Mouse (Mus musculus): ENCODE data around the gene Nr2f2. TPM values are rescaled to one million over a fixed set of nuclear protein-coding genes. Genes with fewer than 3 reads are reported as not detected.

Nr2f2 gene
- polyA plus RNA-seq, 1 experiment = 7.7 TPM

- TF ChIP-seq CTCF (IDR thresholded peaks at IDR 0.05; ENCODE audit: control insufficient read depth, insufficient read depth, low read length) (no peak), POLR2A (IDR thresholded peaks at IDR 0.05; ENCODE audit: borderline replicate concordance, control insufficient read depth, low read depth, low read length) (no peak)
- 7% methylated on average over 21 of the region's 21 CpGs for WGBS
- H3K4me1 ChIP-seq (ENCODE audit: control insufficient read depth, insufficient read depth, low read length) = no peaks in the 10 kb centered on the region
- no peak overlapping the region for H3K4me3 ChIP-seq (replicated peaks; ENCODE audit: control insufficient read depth, low read depth, low read length)
- no peak overlapping the region for H3K27ac ChIP-seq (ENCODE audit: control insufficient read depth, insufficient read depth, low read depth, low read length, poor library complexity)
Observed at GRCm38 (mm10) chr7:70326176-70327035, 40.1 kb downstream of the Nr2f2 start.

DNA sequence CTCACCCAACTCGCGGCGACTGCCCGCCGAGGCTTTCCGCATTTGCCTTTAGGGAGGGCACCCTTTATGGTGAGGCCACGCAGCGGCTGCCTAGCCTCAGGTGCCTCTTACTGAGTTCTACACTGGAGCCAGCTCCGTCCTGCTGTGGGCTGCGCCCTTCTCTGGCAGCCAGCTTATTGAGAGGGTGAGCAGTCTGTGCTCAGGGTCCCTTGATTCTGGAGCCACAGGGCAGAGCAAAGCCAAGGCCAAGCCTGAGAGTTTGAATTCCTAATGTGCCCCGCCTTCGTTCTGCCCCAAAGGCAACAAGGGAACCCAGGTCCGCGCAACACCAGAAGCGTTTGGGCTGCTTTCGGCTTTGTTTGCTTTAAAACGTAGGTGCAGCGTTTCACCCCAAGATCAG is 41.2 kb downstream of the Nr2f2 start:
- Histone ChIP-seq H3K27ac (ENCODE audit: control insufficient read depth, insufficient read depth, low read depth, low read length, poor library complexity) (no peak overlapping the region), H3K4me1 (ENCODE audit: control insufficient read depth, insufficient read depth, low read length) (no peaks in the 10 kb centered on the region), H3K4me3 (replicated peaks; ENCODE audit: control insufficient read depth, low read depth, low read length) (no peak overlapping the region)
- 6% methylated on average over 18 of the region's 18 CpGs for WGBS
- TF ChIP-seq POLR2A (IDR thresholded peaks at IDR 0.05; ENCODE audit: borderline replicate concordance, control insufficient read depth, low read depth, low read length) (no peak), CTCF (IDR thresholded peaks at IDR 0.05; ENCODE audit: control insufficient read depth, insufficient read depth, low read length) (no peak)

DNA sequence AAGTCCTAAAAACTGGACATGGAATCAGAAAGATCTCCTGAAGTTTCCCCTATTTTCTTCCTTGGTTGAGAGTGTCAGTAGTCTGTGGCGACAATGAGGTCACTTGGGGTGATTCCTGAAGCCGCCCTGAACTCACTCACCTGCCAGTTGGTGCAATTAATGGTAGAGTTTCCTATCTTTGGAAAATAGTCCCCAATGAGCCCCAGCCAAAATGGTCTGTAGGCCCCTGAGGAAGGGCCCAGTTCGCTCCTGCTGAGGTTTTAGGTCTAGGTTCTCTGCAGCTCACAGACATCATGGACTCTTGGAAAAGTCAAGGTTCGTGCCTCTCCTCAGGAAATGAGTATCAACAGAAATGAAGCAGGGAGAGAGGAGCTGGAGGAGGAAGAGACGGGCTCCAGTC is 42.0 kb downstream of the Nr2f2 start:
- TF ChIP-seq POLR2A (IDR thresholded peaks at IDR 0.05; ENCODE audit: borderline replicate concordance, control insufficient read depth, low read depth, low read length) (no peak), CTCF (IDR thresholded peaks at IDR 0.05; ENCODE audit: control insufficient read depth, insufficient read depth, low read length) (no peak)
- Histone ChIP-seq H3K4me1 (ENCODE audit: control insufficient read depth, insufficient read depth, low read length) (no peaks in the 10 kb centered on the region), H3K27ac (ENCODE audit: control insufficient read depth, insufficient read depth, low read depth, low read length, poor library complexity) (no peak overlapping the region), H3K4me3 (replicated peaks; ENCODE audit: control insufficient read depth, low read depth, low read length) (no peak overlapping the region)
- 12% methylated on average over 5 of the region's 5 CpGs for WGBS

DNA sequence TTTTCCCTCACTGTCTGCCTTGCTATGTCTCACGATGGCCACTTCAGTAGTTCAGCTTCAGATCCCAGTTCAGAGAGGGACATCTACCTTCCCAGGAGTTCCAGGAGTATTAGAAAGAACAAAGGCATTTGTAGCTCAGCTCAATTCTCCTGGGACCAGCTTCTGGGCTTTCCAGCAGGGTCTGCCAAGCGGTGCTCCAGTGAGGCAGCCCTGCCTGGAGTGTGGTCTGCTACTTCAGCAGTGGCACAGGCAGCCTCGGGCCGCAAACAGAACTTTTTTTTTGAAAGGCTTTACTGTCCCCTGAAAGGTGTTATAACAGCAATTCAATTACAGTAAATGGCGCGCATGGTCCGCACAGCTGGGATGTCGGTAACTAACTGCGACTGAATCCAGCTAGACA is 42.5 kb downstream of the Nr2f2 start:
- no peak for TF ChIP-seq CTCF (IDR thresholded peaks at IDR 0.05; ENCODE audit: control insufficient read depth, insufficient read depth, low read length)
- TF ChIP-seq POLR2A (IDR thresholded peaks at IDR 0.05; ENCODE audit: borderline replicate concordance, control insufficient read depth, low read depth, low read length) = no peak
- WGBS = 7% methylated on average over 9 of the region's 9 CpGs
- Histone ChIP-seq H3K4me1 (ENCODE audit: control insufficient read depth, insufficient read depth, low read length) (no peaks in the 10 kb centered on the region), H3K27ac (ENCODE audit: control insufficient read depth, insufficient read depth, low read depth, low read length, poor library complexity) (no peak overlapping the region), H3K4me3 (replicated peaks; ENCODE audit: control insufficient read depth, low read depth, low read length) (no peak overlapping the region)

DNA sequence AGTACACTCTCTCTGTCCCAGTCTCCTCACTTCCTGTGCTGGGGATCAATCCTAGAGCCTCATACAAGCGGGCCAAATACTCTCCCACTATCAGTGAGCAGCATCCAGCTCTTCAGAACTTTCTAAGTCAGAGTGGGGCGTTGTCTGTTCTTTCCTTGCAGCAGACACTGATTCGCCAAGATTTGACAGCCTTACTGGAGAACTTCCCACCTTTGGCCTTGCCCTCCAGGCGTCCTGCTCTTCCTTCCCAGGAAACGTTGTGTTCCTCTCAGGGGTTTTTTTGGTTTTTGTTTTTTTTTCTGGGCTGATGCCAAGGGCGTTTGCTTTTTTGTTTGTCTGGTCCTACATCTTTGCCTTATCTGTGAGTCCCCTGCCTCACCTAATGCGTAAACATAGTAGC is 60.8 kb downstream of the Nr2f2 start:
- no peak overlapping the region for H3K4me3 ChIP-seq (replicated peaks; ENCODE audit: control insufficient read depth, low read depth, low read length)
- TF ChIP-seq POLR2A (IDR thresholded peaks at IDR 0.05; ENCODE audit: borderline replicate concordance, control insufficient read depth, low read depth, low read length) (no peak), CTCF (IDR thresholded peaks at IDR 0.05; ENCODE audit: control insufficient read depth, insufficient read depth, low read length) (no peak)
- H3K27ac ChIP-seq (ENCODE audit: control insufficient read depth, insufficient read depth, low read depth, low read length, poor library complexity) = no peak overlapping the region
- no peaks in the 10 kb centered on the region for H3K4me1 ChIP-seq (ENCODE audit: control insufficient read depth, insufficient read depth, low read length)
- WGBS = 36% methylated on average over 7 of the region's 7 CpGs

DNA sequence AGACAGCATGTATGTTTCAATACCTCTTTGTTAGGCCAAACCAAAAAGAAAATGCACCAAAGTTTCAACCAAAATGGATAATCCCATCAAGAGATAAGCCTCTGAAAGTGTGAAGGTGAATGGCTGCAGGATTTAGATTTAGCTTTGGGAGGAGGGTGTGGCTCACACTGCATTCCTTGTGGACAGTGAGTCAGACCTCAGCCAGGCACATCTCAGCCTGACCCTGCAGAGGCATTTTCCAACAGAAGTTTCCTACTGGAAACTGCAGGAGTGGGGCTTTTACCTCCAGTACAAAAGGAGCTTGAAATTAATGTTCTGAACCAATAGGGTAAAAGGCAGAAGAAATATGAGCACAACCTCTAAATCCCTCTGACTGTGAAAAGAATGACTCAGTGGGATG is 62.1 kb downstream of the Nr2f2 start:
- H3K27ac ChIP-seq (ENCODE audit: control insufficient read depth, insufficient read depth, low read depth, low read length, poor library complexity) = no peak overlapping the region
- TF ChIP-seq CTCF (IDR thresholded peaks at IDR 0.05; ENCODE audit: control insufficient read depth, insufficient read depth, low read length) (no peak), POLR2A (IDR thresholded peaks at IDR 0.05; ENCODE audit: borderline replicate concordance, control insufficient read depth, low read depth, low read length) (no peak)
- H3K4me1 ChIP-seq (ENCODE audit: control insufficient read depth, insufficient read depth, low read length) = no peaks in the 10 kb centered on the region
- H3K4me3 ChIP-seq (replicated peaks; ENCODE audit: control insufficient read depth, low read depth, low read length) = no peak overlapping the region
